Mouse (Mus musculus) forebrain, embryonic 14.5 days (tissue): ENCODE results near the gene Arl14. TPM values are rescaled to one million over a fixed set of nuclear protein-coding genes. Genes with fewer than 3 reads are reported as not detected.
A peak's percentile ranks its signal among the peaks of the same experiment; 100 is the strongest.

ENCODE experiments used
- ATAC-seq: fragments of 200-750 bp; cut with Nextera tagmentation; 2 replicates; pipeline ENCODE4 v1.8.0; 2017; ENCODE audit warnings: mild to moderate bottlenecking, moderate library complexity
- DNase-seq: peaks from one replicate; pipeline ENCODE4 v3.0.0-alpha.2; 2015; ENCODE audit warnings: low spot score
- H3K27ac ChIP-seq: fragments of 300-500 bp; sonication (generic); 2 replicates; pipeline ENCODE4 v1.5.1; 2014; ENCODE audit warnings: low read depth, mild to moderate bottlenecking, control low read depth, low read length, moderate library complexity
- H3K27me3 ChIP-seq: fragments of 300-500 bp; sonication (generic); replicated peaks from 2 replicates; pipeline ENCODE4 v1.6.1; 2014; ENCODE audit warnings: low read length, control low read depth, mixed read lengths; ENCODE audit not compliant: control insufficient read depth, insufficient read depth
- H3K36me3 ChIP-seq: fragments of 300-500 bp; sonication (generic); 2 replicates; pipeline ENCODE4 v1.6.1; 2014; ENCODE audit warnings: low read length, control low read depth; ENCODE audit not compliant: control insufficient read depth, insufficient read depth
- H3K4me1 ChIP-seq: fragments of 300-500 bp; sonication (generic); 2 replicates; pipeline ENCODE4 v1.6.1; 2014; ENCODE audit warnings: antibody characterized with exemption, low read length, control low read depth; ENCODE audit not compliant: control insufficient read depth, insufficient read depth
- H3K4me2 ChIP-seq: fragments of 300-500 bp; sonication (generic); 2 replicates; pipeline ENCODE4 v1.6.1; 2014; ENCODE audit warnings: mild to moderate bottlenecking, control low read depth, low read length
- H3K4me3 ChIP-seq: fragments of 300-500 bp; sonication (generic); 2 replicates; pipeline ENCODE4 v1.5.1; 2014; ENCODE audit warnings: low read depth, low read length, control low read depth
- H3K9ac ChIP-seq: fragments of 300-500 bp; sonication (generic); 2 replicates; pipeline ENCODE4 v1.6.1; 2014; ENCODE audit warnings: mild to moderate bottlenecking, low read length, control low read depth, moderate library complexity
- H3K9me3 ChIP-seq: fragments of 300-500 bp; sonication (generic); replicated peaks from 2 replicates; pipeline ENCODE4 v1.6.1; 2016; ENCODE audit warnings: low read length, control low read depth, mixed read lengths; ENCODE audit not compliant: control insufficient read depth
- WGBS: fragments of 180-500 bp; shearing (Covaris S2); extraction: QIAGEN DNeasy Blood & Tissue Kit; methylation state at CpG from one replicate; pipeline ENCODE4 v1.1.7; 2014; 5-methylcytosine and 5-hydroxymethylcytosine counted together
- polyA plus RNA-seq: library from polyadenylated mRNA; unstranded; fragments of >200 nt; fragmentation: Nextera tagmentation; extraction: Ambion mirVana; gene quantifications from 2 replicates; pipeline ENCODE4 v1.2.1, GENCODE M21; 2014

The Arl14 gene
- polyA plus RNA-seq, 1 experiment from 2014 or later = not detected

- Histone ChIP-seq H3K4me1 (no peaks in the 10 kb centered on the region), H3K27me3 (no peaks in the 10 kb centered on the region), H3K9me3 (no peaks in the 10 kb centered on the region), H3K27ac (no peak overlapping the region), H3K9ac (no peak overlapping the region), H3K4me3 (no peak overlapping the region), H3K36me3 (no peaks in the 10 kb centered on the region), H3K4me2 (no peak overlapping the region)
- 88% methylated on average over 10 of the region's 10 CpGs for WGBS
- ATAC-seq = no peak
- no peak for DNase-seq
These were observed 15.9 kb upstream of the Arl14 start for GRCm38 (mm10) chr3:69206193-69206893.

GRCm38 (mm10) chr3:69208441-69209309 is 13.5 kb upstream of the Arl14 start:
- no peak for ATAC-seq
- Histone ChIP-seq H3K4me3 (no peak overlapping the region), H3K9me3 (no peaks in the 10 kb centered on the region), H3K4me2 (no peak overlapping the region), H3K9ac (no peak overlapping the region), H3K27me3 (no peaks in the 10 kb centered on the region), H3K36me3 (no peaks in the 10 kb centered on the region), H3K4me1 (no peaks in the 10 kb centered on the region), H3K27ac (no peak overlapping the region)
- peak; percentile 42 for DNase-seq
- 81% methylated on average over 12 of the region's 12 CpGs for WGBS

DNA sequence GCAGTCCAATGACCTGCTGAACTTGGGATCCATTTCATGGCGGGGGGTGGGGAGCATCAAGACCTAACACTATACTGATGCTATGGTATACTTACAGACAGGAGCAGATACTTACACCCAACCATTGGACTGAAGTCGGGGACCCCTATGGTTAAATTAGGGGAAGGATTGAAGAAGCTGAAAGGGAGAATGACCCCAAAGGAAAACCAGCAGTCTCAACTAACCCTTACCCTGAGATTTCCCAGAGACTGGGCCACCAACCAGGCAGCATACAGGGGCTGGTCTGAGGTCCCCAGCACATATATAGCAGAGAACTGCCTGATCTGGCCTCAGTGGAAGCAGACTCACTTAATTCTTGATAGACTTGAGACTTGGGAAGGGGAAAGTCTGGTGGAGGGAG is 10.0 kb upstream of the Arl14 start:
- no peak for DNase-seq
- WGBS = 78% methylated on average over 2 of the region's 2 CpGs
- Histone ChIP-seq H3K4me2 (no peak overlapping the region), H3K4me3 (no peak overlapping the region), H3K9ac (no peak overlapping the region), H3K27ac (no peak overlapping the region), H3K9me3 (no peaks in the 10 kb centered on the region), H3K36me3 (no peaks in the 10 kb centered on the region), H3K27me3 (no peaks in the 10 kb centered on the region), H3K4me1 (no peaks in the 10 kb centered on the region)
- ATAC-seq = no peak

- no peaks in the 10 kb centered on the region for H3K4me1 ChIP-seq
- 76% methylated on average over 5 of the region's 5 CpGs for WGBS
- no peak for ATAC-seq
These were observed 8.8 kb upstream of the Arl14 start for GRCm38 (mm10) chr3:69213465-69213864.

GRCm38 (mm10) chr3:69214566-69214965 is 7.7 kb upstream of the Arl14 start:
- no peak for ATAC-seq
- DNase-seq = no peak
- H3K4me2 ChIP-seq = no peak overlapping the region
- no peak overlapping the region for H3K9ac ChIP-seq
- H3K36me3 ChIP-seq = no peaks in the 10 kb centered on the region
- no peak overlapping the region for H3K4me3 ChIP-seq
- no peaks in the 10 kb centered on the region for H3K9me3 ChIP-seq
- no peaks in the 10 kb centered on the region for H3K27me3 ChIP-seq
- H3K27ac ChIP-seq = no peak overlapping the region
- H3K4me1 ChIP-seq = no peaks in the 10 kb centered on the region
- 94% methylated on average over 5 of the region's 5 CpGs for WGBS

More at GRCm38 (mm10) chr3:69213465-69213864, 8.8 kb upstream of the Arl14 start:
- Histone ChIP-seq H3K27ac (no peak overlapping the region), H3K4me2 (no peak overlapping the region), H3K36me3 (no peaks in the 10 kb centered on the region), H3K4me3 (no peak overlapping the region), H3K9ac (no peak overlapping the region), H3K9me3 (no peaks in the 10 kb centered on the region), H3K27me3 (no peaks in the 10 kb centered on the region)
- no peak for DNase-seq

DNA sequence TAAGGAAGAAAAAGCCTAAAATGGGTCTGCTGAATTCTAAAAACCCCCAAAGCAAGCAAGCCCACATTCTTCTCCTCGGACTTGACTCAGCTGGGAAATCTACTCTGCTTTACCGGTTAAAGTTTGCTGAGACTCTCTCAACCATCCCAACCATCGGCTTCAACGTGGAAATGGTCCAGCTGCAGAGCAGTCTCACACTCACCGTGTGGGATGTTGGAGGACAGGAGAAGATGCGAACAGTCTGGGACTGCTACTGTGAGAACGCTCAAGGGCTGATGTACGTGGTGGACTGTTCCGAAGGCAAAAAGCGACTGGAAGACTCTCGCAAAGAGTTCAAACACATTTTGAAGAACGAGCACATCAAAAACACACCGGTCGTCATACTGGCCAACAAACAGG is 282 bp downstream of the Arl14 start:
- Histone ChIP-seq H3K36me3 (no peaks in the 10 kb centered on the region), H3K9me3 (no peaks in the 10 kb centered on the region), H3K27me3 (no peaks in the 10 kb centered on the region), H3K4me3 (no peak overlapping the region), H3K9ac (no peak overlapping the region), H3K4me2 (no peak overlapping the region), H3K27ac (no peak overlapping the region), H3K4me1 (no peaks in the 10 kb centered on the region)
- no peak for DNase-seq
- WGBS = 90% methylated on average over 14 of the region's 14 CpGs
- no peak for ATAC-seq

- no peaks in the 10 kb centered on the region for H3K36me3 ChIP-seq
- H3K4me1 ChIP-seq = no peaks in the 10 kb centered on the region
- ATAC-seq (no peak), DNase-seq (no peak)
- WGBS = 90% methylated on average over 7 of the region's 7 CpGs
- H3K4me3 ChIP-seq = no peak overlapping the region
- H3K27me3 ChIP-seq = no peaks in the 10 kb centered on the region
- no peak overlapping the region for H3K9ac ChIP-seq
- no peak overlapping the region for H3K4me2 ChIP-seq
- no peaks in the 10 kb centered on the region for H3K9me3 ChIP-seq
- H3K27ac ChIP-seq = no peak overlapping the region
These were observed 768 bp downstream of the Arl14 start for GRCm38 (mm10) chr3:69222987-69223386.

DNA sequence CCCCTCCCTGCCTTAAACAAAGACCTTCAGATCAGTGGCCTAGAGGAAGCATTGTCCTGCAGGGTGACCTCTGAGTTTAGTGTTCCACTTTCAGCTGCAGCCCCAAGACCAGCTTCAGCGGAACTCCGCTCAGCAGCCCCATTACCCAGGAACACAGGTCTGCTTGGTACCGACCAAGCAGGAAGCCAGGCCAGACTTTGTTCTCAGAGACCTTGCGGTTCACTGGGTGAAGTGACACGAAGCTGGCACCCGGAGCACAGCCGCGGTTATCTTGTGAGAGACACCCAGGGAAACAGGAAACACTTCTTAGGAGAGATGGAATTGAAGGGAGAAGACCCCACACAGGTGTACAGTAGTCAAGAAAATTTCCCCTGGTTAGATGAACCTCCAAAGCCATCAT is 1.4 kb downstream of the Arl14 start:
- 83% methylated on average over 8 of the region's 8 CpGs for WGBS
- no peak overlapping the region for H3K9ac ChIP-seq
- H3K27ac ChIP-seq = no peak overlapping the region
- no peaks in the 10 kb centered on the region for H3K9me3 ChIP-seq
- H3K27me3 ChIP-seq = no peaks in the 10 kb centered on the region
- no peak overlapping the region for H3K4me2 ChIP-seq
- H3K36me3 ChIP-seq = no peaks in the 10 kb centered on the region
- DNase-seq (no peak), ATAC-seq (no peak)
- H3K4me1 ChIP-seq = no peaks in the 10 kb centered on the region
- H3K4me3 ChIP-seq = no peak overlapping the region

DNA sequence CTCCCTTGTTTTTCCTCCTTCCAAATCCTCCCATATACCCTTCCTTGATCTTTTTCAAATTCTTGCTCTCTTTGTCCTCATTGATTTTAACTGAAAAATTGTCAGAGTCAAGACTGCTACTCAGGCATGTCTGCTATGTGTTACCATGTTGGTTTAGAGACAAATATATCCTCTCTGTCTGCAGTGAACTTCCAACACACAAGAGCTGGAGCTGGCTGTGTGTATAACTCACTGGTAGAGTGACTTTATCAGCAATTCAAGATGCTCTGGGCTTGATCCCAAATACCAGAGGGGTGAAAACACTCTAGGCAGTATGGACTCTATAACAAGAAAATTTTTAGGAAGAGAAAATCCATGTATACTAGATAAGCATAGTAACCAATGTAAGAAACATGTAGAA is 2.8 kb downstream of the Arl14 start:
- ATAC-seq (no peak), DNase-seq (no peak)
- Histone ChIP-seq H3K9me3 (no peaks in the 10 kb centered on the region), H3K4me3 (no peak overlapping the region), H3K27me3 (no peaks in the 10 kb centered on the region), H3K9ac (no peak overlapping the region), H3K4me1 (no peaks in the 10 kb centered on the region), H3K4me2 (no peak overlapping the region), H3K27ac (no peak overlapping the region), H3K36me3 (no peaks in the 10 kb centered on the region)
